Mouse (Mus musculus) T-helper 1 cell (primary cell): ENCODE results near the gene Omt2b.

ENCODE experiments used
- in situ Hi-C: fragments of 300-600 bp; cut with MboI, MseI; formaldehyde crosslinking; loops from one replicate; pipeline ENCODE4 v1.15.1; 2025; ENCODE audit warnings: high pct_unique_total_duplicates

Omt2b gene

DNA sequence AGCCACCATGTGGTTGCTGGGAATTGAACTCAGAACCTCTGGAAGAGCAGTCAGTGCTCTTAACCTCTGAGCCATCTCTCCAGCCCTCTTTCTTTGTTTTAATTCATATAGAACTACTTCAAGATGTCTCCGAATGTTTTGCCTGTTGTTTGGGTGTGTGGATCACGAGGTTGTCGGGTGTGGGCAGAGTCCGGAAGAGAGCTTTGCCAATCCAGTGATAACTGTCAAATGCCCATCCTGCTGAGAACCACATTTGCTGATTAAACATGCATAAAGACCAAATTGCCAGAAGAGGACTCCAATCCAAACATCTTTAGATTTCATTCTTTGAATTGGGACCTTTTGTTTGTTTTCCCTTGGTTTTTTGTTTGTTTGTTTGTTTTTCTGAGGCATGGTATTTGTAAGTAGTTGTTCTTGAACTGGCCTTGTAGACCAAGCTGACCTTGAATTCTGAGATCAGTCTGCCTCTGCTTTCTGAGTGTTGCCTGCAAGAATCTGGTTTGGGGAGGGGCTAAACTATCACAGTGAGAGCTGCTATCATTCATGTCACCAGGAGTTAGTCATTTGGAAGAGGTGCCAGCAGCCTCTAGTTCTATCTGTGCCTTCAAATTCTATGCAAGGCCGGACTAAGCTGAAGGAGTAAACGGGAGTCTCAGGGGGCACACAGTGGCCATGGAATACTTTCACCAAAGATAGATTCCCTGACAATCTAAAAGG, 24.3 kb downstream of the Omt2b start:
- in situ Hi-C loops: loop anchor here (10.0 kb wide), 1 partner anchor 1047 kb away; no protein-coding TSS in a partner anchor

DNA sequence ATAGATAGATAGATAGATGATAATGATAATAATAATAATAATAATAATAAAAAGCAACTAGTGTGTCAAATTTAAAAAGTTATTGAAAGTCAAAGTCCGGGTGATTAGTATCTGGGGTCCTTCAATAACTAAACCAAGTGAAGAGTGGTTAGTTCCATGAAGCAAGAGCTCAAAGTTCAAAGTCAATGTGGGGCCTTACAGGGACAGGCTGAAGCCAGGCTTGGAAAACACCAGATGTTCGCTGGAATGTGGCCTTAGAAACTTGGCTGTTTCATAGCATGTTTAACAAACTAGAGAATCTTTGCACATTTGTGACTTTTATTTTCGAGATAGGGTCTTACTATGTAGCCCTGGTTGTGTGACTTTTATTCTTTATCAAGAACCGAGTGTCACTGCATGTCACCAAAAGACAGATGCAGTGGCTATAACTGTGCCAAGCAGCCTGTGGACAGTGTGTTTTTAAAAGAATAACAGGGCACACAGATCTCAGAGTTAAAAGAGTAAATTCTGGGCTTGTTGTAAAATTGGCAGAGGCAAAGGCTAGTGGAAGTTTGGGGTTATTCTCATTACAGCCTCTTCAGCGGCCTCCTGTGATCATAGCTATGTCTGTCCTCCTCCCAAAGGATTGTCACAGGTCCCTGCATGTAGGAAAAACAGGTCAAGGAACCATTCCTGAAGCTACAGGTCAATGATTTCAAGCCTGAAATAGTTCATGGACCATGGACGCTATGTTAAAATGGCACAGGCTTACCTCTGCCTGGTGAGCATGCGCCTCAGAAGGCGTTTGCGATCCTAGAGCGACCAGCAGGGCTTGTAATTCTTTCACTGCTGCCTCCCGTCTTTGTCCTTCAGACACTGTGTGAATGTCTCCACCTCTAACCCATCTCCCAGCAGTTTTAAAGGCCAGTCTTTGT, 27.5 kb downstream of the Omt2b start:
- in situ Hi-C loops: loop anchor here (10.0 kb wide), 1 partner anchor 1050 kb away; no protein-coding TSS in a partner anchor

DNA sequence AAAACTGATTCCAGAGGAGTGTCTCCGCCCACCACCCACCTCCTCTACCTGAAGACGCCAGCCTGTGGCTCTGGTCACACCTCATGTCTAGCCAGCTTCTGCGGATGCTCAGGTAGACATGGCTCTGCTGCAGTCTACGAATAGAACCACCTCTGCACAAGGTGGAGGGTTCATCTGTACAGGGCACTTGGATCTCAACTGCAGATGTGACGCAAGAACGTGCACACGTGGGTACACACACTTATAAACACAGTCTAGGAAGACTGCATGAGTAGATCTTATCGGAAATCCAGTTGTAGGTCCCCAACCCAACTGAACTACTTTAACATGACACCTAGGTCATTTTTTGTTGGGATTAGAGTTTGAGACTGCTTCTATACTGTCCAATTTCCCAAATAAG, 28.2 kb downstream of the Omt2b start, which contains the start of gene Gsta2:
Gene Gsta2 (minus strand): TSS at position 178 of the 400 bp plus-strand sequence.
- in situ Hi-C loops: loop anchor here (10.0 kb wide), 1 partner anchor 1051 kb away; no protein-coding TSS in a partner anchor

DNA sequence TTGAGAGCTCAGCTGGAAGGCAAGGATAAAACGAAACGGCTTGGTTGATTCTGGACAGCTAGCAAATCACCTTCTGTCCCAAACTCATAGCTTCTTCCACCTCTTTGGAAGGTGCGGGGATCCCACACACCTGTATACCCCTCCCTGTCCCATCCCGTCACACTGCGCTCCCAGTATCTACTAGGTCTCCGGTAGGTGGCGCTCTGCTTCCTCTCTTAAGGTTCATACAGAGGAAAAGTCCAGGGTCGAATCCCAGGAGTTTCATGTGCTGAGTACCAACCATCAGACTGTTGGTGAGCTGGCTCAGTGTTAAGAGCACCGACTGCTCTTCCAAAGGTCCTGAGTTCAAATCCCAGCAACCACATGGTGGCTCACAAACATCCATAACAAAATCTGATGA, 30.7 kb downstream of the Omt2b start:
- in situ Hi-C loops: loop anchor here (10.0 kb wide), 1 partner anchor 1053 kb away; no protein-coding TSS in a partner anchor

DNA sequence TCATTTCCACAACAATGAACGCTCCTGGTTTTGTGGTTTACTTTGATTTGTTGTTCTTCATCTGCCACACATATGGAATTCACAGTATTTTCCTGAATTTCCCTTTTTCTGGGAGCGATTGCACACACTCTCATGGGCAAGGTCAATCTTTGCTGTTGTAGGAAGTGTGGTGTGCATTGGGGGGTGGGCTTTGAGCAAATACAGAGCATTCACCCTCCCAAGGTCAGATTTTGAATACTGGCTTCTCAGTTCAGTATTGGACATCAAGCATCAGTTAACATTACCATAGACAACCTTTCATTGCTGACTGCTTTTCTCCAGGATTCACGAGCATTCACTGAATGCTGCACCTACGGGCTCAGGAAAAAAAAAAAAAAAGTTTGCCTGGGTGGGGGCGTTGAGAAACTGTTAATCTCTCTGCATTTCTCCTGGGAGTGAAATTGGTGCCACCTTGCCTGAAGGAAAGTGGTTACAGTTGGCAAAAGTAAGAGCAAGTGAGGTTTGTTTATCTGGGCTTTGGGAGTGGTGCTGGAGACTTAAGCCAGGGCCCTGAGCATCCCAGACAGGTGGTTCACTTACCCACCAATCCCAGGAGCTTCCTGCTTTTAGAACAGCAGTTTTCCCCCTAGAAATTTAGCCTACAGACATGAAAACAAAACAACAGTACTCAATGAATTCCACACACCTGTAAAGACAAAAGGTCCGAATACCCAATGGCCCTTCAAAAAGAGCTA, 32.5 kb downstream of the Omt2b start:
- in situ Hi-C loops: loop anchor here (10.0 kb wide), 1 partner anchor 1055 kb away; no protein-coding TSS in a partner anchor

DNA sequence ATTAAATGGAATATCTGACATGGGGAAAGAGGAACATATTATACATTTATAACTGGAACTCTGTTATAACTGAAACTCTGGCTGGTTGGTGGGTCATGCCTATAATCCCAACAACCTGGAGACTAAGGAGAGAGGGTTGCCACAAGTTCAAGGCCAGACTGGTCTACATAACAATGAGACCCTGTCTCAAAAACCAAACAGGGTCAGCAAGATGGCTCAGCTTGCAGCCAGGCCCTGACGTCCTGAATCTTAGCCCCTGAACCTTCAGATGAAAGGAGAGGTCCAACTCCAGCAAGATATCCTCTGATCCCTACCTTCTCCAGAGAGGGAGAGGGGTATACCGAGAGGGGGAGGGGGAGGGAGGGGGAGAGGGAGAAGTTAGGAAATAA, 33.1 kb downstream of the Omt2b start:
- in situ Hi-C loops: no loop called here

DNA sequence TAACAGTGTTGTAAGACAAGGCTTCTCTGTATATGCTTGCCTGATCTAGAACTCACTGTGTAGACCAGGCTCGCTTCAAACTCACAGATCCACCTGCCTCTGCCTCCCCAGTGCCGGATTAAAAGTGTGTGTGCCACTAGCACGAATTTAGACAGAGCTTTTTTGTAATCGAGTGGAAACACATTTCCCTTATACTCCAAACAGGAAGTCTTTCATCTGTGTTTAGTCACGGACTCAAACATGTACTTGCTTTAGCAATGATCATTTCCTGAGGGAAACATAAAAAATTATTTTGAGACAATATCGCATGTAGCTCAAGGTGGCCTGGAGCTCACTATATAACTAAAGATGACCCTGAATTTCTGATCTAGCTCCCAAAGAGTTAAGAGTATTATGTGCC, 36.0 kb downstream of the Omt2b start:
- in situ Hi-C loops: no loop called here

DNA sequence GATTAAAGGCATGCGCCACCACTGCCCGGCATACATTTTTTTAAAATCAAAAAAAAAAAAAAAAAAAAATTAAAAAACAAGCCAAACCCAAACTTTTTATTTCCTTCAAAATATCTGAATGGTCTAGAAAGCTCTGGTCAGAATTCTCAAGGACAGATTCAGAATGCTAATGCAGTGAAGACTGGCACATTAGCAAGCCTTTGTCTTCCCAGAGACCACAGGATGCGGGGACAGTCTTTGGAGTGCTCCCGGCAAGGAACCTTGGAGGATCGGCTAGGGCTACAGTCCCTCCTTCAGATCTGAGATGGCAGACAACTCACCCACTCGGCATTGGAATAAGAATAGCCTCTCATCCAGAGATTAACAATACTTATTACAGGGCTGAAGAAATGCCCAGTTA, 37.3 kb downstream of the Omt2b start:
- in situ Hi-C loops: loop anchor here (5.0 kb wide), 1 partner anchor 92 kb away; no protein-coding TSS in a partner anchor

DNA sequence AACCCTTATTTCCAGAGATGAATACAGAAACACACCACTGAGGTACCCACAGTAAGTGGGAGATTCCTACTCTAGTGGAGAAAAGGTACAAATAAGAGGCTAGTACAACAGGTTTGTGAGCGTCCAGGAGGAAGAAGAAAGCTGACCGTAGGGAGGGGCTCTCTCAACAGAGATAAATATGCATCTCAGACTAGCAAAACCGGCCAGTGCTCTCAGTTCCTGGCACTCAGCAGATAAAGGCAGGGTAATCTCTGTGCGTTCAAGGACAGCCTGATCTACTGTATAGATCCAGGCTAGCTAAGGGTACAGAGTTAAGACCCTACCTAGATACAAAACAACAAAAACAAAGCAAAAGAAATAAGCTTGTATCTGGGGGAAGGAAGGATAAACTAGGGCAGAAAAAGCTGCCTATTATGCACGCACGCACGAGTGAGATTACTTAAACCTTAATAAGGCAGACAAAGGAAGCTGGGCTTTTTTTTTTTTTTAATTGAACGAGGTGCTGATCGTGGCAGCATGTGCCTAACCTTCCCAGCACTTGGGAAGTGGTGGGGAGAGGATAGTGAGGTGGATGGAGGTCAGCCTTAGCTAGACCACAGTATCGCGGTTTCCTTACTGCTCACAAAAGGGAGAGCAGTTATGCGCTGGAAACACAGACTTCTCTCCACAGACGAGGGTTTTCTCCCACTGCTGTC, 38.6 kb downstream of the Omt2b start:
- in situ Hi-C loops: loop anchor here (5.0 kb wide), 1 partner anchor 94 kb away; no protein-coding TSS in a partner anchor

DNA sequence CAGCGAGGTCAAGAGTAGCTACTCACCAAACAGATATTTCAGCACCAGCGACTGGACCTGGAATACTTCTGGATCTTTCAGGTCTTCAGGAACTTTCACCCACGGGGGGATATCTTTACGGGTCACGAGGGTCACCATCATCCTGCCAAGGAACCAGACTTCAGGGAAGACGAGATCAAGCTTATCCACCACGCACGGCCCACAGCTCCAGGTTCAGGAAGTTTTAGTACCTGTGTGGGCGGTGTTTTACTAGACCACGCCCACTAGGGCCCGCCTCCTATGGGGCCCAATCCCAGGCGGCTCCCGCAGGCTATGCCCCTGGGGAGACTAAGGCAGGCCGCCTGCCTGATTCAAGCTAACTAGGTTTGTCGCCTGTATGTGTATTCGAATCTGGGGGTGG, 40.6 kb downstream of the Omt2b start, which contains the start of gene Dppa5a:
Gene Dppa5a (minus strand): TSS at position 219 of the 400 bp plus-strand sequence.
- in situ Hi-C loops: loop anchor here (5.0 kb wide), 1 partner anchor 96 kb away; no protein-coding TSS in a partner anchor

DNA sequence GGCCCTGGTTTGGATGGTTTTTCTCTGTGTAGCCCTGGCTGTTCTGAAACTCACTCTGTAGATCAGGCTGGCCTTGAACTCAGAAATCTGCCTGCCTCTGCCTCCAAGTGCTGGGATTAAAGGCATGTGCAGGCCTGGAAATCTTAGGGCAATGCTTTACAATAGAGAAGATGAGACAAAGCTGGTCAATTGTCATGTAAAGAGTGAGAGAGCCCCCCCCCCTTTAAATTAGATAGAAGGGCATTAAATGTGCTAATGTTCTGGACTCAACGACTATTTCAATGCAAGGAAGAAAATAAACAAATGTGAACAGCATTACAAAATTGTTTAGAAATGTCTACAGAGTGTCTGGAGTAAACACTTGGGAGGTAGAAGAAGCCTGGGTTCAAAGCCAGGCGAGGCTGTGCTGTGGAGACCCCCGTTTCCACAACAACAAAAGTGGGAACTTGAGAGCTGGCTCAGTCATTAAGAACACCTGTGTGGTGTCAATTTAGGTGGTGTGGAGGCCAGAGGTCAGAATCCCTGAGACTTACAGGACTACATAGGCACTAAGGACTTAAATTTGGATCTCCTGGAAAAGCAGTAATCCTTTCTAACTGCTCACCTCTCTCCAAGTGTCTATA, 41.4 kb downstream of the Omt2b start:
- in situ Hi-C loops: loop anchor here (5.0 kb wide), 1 partner anchor 96 kb away; no protein-coding TSS in a partner anchor

DNA sequence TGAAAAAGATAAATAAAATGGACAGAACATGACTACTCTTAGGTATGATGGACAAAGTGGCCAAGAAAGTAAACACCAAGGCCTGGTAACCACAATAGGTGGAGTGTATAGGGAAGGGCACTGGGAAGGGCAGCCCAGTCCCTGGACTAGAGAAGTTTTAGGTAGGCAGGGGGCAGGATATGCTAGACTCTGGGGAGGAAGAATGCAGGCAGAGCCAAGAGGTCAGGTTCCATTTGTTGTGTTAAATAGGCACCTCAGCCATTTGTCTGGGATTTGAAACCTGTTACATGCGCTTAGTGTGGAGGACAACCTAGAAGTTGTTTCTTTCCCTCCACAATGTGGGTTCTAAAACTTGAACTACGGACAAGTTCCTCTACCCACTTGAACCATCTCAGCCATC, 42.0 kb downstream of the Omt2b start:
- in situ Hi-C loops: loop anchor here (5.0 kb wide), 1 partner anchor 97 kb away; no protein-coding TSS in a partner anchor

DNA sequence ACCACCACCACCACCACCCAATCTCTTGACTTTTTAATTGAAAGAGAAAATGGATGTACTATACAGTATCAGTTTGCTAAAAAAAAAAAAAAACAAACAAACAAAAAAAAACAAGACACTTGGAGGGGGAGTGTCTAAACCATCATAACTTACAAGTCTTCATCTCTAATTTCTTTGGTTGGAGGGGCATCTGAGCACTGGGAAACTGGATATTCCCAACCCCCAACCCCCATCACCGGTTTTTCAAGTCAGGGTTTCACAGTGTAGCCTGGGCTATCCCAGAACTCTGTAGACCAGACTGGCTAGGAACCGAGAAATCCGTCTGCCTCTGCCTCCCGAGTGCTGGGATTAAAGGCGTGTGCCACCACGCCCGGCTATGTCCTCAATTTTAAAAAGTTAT, 42.4 kb downstream of the Omt2b start:
- in situ Hi-C loops: loop anchor here (5.0 kb wide), 1 partner anchor 97 kb away; no protein-coding TSS in a partner anchor

DNA sequence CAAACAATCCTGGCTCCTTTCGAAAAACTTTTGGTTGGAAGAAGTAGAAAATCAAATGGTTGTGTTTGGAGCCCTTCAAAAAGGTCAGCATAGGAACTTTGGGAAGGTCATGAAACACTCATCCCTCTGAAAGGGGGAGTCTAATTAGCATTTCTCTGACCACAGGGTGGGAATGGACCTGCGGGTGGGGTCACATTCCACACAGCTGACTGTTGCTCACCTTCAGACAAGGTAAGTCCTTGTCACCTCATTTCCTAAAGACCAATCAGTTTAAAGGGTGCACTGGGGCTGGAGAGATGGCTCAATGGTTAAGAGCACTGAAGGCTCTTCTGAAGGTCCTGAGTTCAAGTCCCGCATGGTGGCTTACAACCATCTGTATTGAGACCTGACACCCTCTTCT, 44.1 kb downstream of the Omt2b start:
- in situ Hi-C loops: no loop called here

DNA sequence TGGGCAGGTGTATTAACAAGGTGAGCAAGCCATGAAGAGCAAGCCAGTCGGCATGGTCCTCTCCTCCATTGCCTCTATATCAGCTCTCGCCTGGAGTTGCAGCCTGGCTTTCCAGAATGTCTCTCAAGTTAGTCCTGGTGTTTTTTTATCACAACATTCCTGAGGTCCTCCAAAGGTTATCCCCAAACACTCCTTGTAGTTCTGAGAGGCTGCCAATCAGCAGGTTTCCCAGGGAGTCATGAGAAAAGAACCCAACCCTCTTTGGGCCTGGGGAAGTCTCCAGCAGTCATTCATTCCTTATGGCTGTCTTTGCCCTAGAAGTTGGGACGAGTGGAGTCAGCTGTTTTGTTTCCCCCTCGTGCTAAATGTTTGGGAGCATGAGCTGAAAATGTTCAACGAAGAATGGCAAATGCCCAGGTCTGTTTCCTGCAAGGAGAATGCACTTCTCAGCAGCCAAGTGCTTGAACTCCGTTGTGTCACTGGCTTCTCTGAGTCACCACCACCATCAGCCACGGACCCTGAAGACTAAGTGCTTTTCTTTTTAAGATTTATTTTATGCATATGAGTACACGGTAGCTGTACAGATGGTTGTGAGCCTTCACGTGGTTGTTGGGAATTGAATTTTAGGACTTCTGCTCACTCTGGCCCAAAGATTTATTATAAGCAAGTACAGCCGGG, 45.6 kb downstream of the Omt2b start:
- in situ Hi-C loops: no loop called here

DNA sequence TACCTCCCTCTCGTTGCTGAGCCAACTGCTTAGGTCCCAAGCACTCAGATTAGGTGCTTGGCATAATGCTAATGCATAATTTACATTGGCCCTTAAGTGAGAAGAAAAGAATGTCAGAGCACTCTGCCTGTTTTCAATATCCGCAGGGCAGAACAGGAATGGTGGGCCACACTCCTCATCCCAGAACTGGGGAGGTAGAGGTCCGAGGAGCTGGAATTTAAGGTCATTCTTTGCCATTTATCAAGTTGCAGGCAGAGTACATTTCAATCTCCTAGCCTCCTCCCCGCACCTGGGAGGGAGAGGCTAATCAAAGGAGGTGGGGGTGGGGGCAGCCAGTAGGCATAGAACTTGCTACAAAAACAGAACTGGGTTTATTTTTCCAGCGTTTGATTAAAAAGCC, 47.0 kb downstream of the Omt2b start:
- in situ Hi-C loops: no loop called here

DNA sequence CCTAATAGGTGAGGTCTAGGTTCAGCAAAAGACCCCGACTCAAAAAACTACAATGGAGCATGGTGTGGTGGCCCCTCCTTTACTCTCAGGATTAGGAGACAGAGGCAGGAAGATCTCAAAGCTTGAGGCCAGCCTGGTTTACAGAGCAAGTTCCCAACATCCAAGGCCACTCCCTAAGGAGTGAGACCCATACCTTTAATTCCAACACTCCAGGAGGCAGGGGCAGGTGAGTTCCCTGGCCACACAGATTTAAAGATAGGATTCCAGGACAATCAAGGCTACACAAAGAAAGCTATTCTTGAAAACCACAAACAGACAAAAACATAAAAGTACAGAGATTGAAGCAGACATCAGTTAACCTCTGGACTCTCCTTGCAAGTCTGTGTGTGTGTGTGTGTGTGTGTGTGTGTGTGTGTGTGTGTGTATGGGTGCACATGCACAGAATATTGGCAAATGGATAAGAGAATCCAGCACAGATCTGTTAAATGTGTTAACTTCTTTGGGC, 47.5 kb downstream of the Omt2b start:
- in situ Hi-C loops: no loop called here

DNA sequence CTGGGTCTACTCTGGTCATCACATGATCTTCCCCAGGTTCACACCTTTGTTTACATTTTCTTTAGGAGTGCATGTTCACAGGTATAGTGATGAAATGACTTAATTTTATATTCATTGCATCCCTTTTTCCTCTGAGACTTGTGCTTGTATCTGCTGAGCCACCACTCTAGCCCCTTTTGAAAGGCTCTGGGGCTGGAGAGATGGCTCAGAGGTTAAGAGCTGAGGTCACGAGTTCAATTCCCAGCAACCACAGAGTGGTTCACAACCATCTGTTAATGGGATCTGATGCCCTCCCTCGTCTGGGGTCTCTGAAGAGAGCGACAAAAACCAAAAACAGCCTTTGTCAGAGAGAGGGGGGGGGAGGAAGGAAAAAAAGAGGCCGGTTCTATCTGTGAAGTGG, 48.1 kb downstream of the Omt2b start:
- in situ Hi-C loops: no loop called here

DNA sequence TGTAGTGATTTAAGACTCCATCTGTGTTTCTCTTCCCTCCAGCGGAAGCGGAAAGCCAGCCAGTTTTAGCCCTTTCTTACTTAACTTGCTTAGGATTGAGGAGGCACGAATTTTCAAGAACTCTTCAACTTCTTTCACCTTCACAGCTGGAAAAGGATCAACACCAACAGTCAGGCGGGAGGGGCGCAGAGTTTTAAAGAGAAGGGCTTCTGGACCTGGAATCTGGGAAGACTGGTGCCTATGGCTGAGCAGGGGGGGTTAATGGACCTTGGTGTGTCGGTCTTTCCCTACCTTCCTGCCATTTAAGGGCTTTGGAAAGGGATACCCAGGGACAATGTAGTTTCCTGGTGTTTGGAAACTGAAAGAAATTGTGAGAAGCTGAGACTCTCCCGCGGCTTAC, 50.2 kb downstream of the Omt2b start:
- in situ Hi-C loops: no loop called here
